Mouse (Mus musculus) bone marrow macrophage, adult 2 months (primary cell): ENCODE results near the gene Itpa.

Experiments used
- CTCF ChIP-seq: IDR thresholded peaks from 2 replicates; pipeline ENCODE4 v1.5.1; 2012; ENCODE audit warnings: low read depth, mild to moderate bottlenecking, low read length, moderate library complexity
- POLR2A ChIP-seq: IDR thresholded peaks from 2 replicates; pipeline ENCODE4 v1.6.1; 2012; ENCODE audit warnings: mild to moderate bottlenecking, low read depth, low read length, borderline replicate concordance

GRCm38 (mm10) chr2:130667559-130667958 is at the start of gene Itpa:
- TF ChIP-seq CTCF (no peak), POLR2A (no peak)
